Mouse (Mus musculus): ENCODE measurements at regions not wholly inside any gene's neighbourhood (a gene's known extent, or its start where the extent isn't known, plus 50 kb on each side); places are given as distances from the start of the nearest gene placed in this dataset.

- TF ChIP-seq UBTF (IDR thresholded peaks at IDR 0.05; ENCODE audit: borderline replicate concordance, insufficient read depth, low read depth, low read length) (no peak), POLR2A (IDR thresholded peaks at IDR 0.05; ENCODE audit: control insufficient read depth in 1 of 2, insufficient read depth in 1 of 2, low read depth in 1 of 2, low read length in 2 of 2, poor library complexity in 1 of 2) (no peak), E2F4 (IDR thresholded peaks at IDR 0.05; ENCODE audit: borderline replicate concordance, low read depth, low read length) (no peak), ZMIZ1 (IDR thresholded peaks at IDR 0.05; ENCODE audit: low read depth, low read length) (no peak), RCOR1 (IDR thresholded peaks at IDR 0.05; ENCODE audit: low read depth, low read length) (no peak), ETS1 (IDR thresholded peaks at IDR 0.05; ENCODE audit: low read depth, low read length) (no peak)
Observed at GRCm38 (mm10) chr3:80007006-80007405, 122.7 kb downstream of the Fam198b start.

All from MEL (cell line).